Mouse (Mus musculus): Measurements from ENCODE around the gene Dixdc1. TPM values are rescaled to one million over a fixed set of nuclear protein-coding genes. Genes with fewer than 3 reads are reported as not detected.

Gene Dixdc1
- polyA plus RNA-seq (2012; ENCODE audit: low replicate concordance): 0.08 TPM in 1 of 2 replicates, not detected in the other

GRCm38 (mm10) chr9:50738914-50739870, at the start of gene Dixdc1:
Dixdc1 (minus strand) TSS chr9:50739517.

GRCm38 (mm10) chr9:50774991-50775612, 35.8 kb upstream of the Dixdc1 start, which contains the start of the genes Alg9 and 1110032A03Rik:
Alg9 (plus strand) TSS chr9:50775019.
1110032A03Rik (minus strand) TSS chr9:50775520.

GRCm38 (mm10) chr9:50768107-50769002, 29.0 kb upstream of the Dixdc1 start, which contains the start of gene Fdxacb1:
Fdxacb1 (plus strand) TSS chr9:50768236.

GRCm38 (mm10) chr9:50752054-50752602, 12.8 kb upstream of the Dixdc1 start, which contains the start of gene Hspb2:
Hspb2 (minus strand) TSS chr9:50752354.

GRCm38 (mm10) chr9:50751323-50751722, 12.0 kb upstream of the Dixdc1 start, which contains the start of gene Cryab:
Cryab (plus strand) TSS chr9:50751325.

GRCm38 (mm10) chr9:50746214-50746677, 6.9 kb upstream of the Dixdc1 start, which contains the start of gene 2310030G06Rik:
2310030G06Rik (minus strand) TSS chr9:50746536.

GRCm38 (mm10) chr9:50659392-50660217, 79.7 kb downstream of the Dixdc1 start, which contains the start of gene Dlat:
Dlat (minus strand) TSS chr9:50659780.

GRCm38 (mm10) chr9:50616766-50617603, 122.3 kb downstream of the Dixdc1 start, which contains the start of the genes Pih1d2 and Nkapd1:
Pih1d2 (plus strand) TSS chr9:50617321.
Nkapd1 (minus strand) TSS chr9:50617464.

Other genes starting within 250 kb of the Dixdc1 start
- not detected in 2 replicates for gene Plet1, start 245.0 kb downstream of the Dixdc1 start, polyA plus RNA-seq (2012; ENCODE audit: low replicate concordance)
- 23.7 and 46.7 TPM in 2 replicates for gene Pts, start 210.8 kb downstream of the Dixdc1 start, polyA plus RNA-seq (2012; ENCODE audit: low replicate concordance)
- gene Il18, start 184.7 kb downstream of the Dixdc1 start, polyA plus RNA-seq (2012; ENCODE audit: low replicate concordance): 1.6 and 9.5 TPM in 2 replicates
- 0.07 and 0.20 TPM in 2 replicates for gene Bco2, start 184.3 kb downstream of the Dixdc1 start, polyA plus RNA-seq (2012; ENCODE audit: low replicate concordance)
- gene Tex12, start 178.2 kb downstream of the Dixdc1 start, polyA plus RNA-seq (2012; ENCODE audit: low replicate concordance): not detected in 2 replicates
- gene Sdhd, start 135.7 kb downstream of the Dixdc1 start, polyA plus RNA-seq (2012; ENCODE audit: low replicate concordance): 7.0 and 22.5 TPM in 2 replicates
- 3.0 and 11.5 TPM in 2 replicates for gene Timm8b, start 135.6 kb downstream of the Dixdc1 start, polyA plus RNA-seq (2012; ENCODE audit: low replicate concordance)
- gene Pih1d2, start 122.2 kb downstream of the Dixdc1 start, polyA plus RNA-seq (2012; ENCODE audit: low replicate concordance): 0.16 TPM in 1 of 2 replicates, not detected in the other
- gene Nkapd1, start 122.1 kb downstream of the Dixdc1 start, polyA plus RNA-seq (2012; ENCODE audit: low replicate concordance): 7.3 and 14.3 TPM in 2 replicates
- 15.4 and 24.2 TPM in 2 replicates for gene Dlat, start 79.7 kb downstream of the Dixdc1 start, polyA plus RNA-seq (2012; ENCODE audit: low replicate concordance)
- not detected in 2 replicates for gene 2310030G06Rik, start 7.0 kb upstream of the Dixdc1 start, polyA plus RNA-seq (2012; ENCODE audit: low replicate concordance)
- gene Cryab, start 11.8 kb upstream of the Dixdc1 start, polyA plus RNA-seq (2012; ENCODE audit: low replicate concordance): 0.46 and 1.3 TPM in 2 replicates
- gene Hspb2, start 12.8 kb upstream of the Dixdc1 start, polyA plus RNA-seq (2012; ENCODE audit: low replicate concordance): 0.25 and 0.27 TPM in 2 replicates
- gene Fdxacb1, start 28.7 kb upstream of the Dixdc1 start, polyA plus RNA-seq (2012; ENCODE audit: low replicate concordance): 0.58 and 1.3 TPM in 2 replicates
- gene Alg9, start 35.5 kb upstream of the Dixdc1 start, polyA plus RNA-seq (2012; ENCODE audit: low replicate concordance): 4.0 and 8.4 TPM in 2 replicates
- gene 1110032A03Rik, start 36.0 kb upstream of the Dixdc1 start, polyA plus RNA-seq (2012; ENCODE audit: low replicate concordance): 2.3 and 2.5 TPM in 2 replicates
- gene Ppp2r1b, start 105.8 kb upstream of the Dixdc1 start, polyA plus RNA-seq (2012; ENCODE audit: low replicate concordance): 4.3 and 4.8 TPM in 2 replicates